Mouse (Mus musculus) megakaryocyte, adult 5-6 weeks (primary cell): ENCODE results near the gene 1700010I14Rik. TPM values are rescaled to one million over a fixed set of nuclear protein-coding genes. Genes with fewer than 3 reads are reported as not detected.
A peak's percentile ranks its signal among the peaks of the same experiment; 100 is the strongest.

Source experiments
- ATAC-seq: 2 replicates; pipeline ENCODE4 v1.8.0; 2016; ENCODE audit warnings: mild to moderate bottlenecking, inconsistent platforms; ENCODE audit not compliant: poor library complexity, severe bottlenecking
- total RNA-seq, 2 experiments: library from RNA; stranded (forward) in 1 of 2; stranded (reverse) in 1 of 2; fragments of 153-499, 151-499 nt in 1 of 2; fragments of 221-1000, 200-1000 nt in 1 of 2; gene quantifications; 2 replicates each; pipeline versions ENCODE4 v1.2.3 to v1.2.4; 2015 to 2017

Gene 1700010I14Rik
- total RNA-seq (2015) = 1.3 and 2.8 TPM in 2 replicates
- total RNA-seq (2017) = 1.9 and 3.2 TPM in 2 replicates

DNA sequence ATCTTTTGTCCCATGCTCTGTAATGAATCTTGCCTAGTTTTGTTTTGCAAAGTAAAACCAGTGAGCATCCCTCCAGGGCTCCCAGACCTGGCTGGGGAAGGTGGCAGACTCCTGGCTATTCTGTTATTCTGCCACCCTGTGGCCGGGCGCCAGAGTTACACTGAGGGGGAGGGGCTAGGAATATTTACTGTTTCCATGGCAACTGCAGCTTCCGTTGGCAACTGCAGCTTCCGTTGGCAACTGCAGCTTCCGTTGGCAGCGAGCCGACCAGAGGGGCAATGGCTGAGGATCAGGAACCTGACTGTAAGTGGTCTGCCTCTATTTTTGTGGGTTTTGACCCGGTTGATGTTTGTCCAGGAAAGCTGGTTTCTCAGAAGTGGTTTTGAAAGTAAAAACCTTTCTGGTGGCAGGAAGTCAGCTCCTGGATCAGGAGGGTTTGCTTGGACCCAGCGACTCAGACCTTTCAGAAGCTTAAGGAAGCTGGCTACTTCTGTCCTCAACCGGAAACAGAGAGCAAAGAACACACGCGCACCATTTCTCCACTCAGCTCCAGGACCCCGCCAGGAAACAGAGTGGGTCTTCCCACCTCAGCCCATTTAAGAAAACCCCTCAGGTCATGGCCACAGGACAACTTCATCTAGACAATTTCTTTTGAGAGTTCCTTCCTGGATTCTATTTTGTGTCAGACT is at the start of gene 1700010I14Rik:
Gene 1700010I14Rik (plus strand): TSS at position 215 of the 689 bp plus-strand sequence.
- ATAC-seq = peak; percentile 95

DNA sequence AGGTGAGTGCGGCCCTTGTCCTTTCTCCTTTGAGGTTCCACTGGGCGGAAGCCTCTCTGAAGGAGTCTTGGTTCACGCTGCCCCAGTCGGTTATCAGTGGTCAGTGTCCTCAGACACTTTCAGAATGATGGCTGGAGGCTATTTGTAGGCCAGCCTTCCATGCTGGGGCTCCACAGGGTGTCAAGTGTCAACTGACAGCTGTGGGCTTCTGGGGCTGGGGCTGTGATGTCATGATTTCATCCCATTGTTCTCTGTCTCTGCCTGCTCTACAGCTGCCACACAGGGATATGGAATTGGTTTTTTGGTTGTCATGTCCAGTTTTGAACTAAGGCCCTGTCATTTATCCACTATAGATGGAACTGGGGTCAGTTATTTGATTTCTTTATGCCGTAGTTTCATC is 36.5 kb upstream of the 1700010I14Rik start:
- ATAC-seq = no peak

DNA sequence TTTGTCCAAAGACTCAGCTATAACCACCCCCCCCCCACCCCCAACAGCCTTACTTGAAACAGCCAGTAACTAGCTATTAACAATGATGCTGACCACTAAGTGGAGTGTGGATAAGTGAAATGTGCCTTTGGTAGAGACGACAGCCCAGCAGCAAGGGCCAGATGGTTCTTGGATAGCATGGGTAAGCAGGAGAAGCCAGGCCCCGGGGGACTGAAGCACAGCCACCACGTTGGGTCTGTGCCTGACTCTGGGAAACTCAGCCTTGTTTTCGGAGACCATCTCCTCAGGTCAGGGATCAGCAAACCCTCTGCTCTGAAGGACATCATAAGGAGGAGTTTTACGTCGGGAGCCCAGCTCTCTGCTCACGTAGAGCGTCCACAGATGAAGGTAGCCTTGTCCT is 35.2 kb upstream of the 1700010I14Rik start:
- ATAC-seq = no peak

DNA sequence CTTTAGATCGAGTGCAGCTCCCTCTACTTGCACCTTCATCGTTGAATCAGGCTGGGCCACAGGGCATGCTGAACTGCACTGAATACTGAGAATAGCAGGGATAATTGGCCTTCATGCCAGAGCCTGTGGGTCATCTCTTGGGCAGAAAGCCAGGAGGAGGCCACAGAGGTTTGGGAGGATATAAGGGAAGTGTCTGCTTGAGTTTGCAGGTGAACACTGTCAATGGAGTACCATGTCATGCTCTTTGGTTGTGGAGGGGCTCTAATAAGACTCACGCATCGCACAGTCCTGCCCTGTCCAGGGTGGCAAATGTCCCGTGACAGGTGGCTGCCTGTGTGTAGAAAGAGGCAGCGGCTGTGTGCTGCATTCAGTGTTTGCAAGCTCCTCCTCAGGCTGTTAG is 30.0 kb upstream of the 1700010I14Rik start:
- ATAC-seq = no peak

DNA sequence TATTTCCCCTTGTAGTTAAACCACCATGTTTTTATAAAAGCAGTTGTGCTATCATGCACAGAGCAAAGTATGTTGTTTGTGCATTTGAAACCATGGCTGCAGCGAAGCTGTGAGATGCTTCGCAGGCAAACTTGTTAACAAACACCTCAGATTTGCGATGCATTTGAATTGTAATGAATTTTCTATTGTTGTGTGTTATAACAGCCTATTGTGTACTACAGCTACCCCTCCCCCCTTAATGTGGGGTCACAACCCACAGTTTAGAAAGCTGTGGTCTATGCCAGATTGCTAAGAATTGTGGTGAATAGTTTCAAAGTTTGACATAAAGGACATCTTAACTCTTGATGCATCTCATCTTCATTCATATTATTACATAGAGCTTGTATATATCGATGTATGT is 27.7 kb upstream of the 1700010I14Rik start:
- ATAC-seq = no peak

DNA sequence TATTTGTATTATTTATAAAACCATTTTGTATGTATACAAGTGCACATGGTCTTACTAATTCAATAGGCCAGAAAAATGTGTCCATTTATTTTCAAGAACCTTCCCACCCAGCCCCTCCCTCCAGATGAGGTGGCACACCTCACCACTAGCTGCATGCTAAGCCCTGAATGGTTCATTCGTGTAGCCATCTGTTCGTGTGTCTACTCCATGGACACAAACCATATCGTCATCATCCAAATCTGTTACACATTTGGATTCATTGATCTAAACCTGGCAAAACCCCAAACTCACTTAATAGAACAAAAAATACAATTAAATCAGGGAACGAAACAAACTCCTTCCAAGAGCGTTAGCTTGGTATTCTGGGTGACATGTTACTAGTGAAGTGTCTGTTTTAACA is 27.0 kb upstream of the 1700010I14Rik start:
- no peak for ATAC-seq

DNA sequence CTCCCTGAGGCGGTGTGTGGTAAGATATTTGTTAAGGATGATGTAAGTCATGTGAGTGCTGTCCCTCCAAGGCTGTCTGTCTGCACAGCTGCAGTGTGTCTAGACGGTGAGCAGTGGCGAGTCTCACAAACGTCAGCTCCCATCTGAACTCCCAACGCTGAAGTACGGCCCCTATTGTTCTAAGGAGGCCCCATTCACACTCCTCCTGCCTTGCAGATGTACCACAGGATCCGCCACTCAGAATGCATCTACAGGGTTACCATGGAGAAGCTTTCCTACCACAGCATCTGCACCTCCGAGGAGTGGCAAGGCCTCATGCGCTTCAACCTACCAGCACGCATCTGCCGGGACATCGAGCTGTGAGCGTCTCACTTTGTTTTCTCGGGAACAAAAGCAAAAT is 26.5 kb upstream of the 1700010I14Rik start:
- ATAC-seq = no peak

DNA sequence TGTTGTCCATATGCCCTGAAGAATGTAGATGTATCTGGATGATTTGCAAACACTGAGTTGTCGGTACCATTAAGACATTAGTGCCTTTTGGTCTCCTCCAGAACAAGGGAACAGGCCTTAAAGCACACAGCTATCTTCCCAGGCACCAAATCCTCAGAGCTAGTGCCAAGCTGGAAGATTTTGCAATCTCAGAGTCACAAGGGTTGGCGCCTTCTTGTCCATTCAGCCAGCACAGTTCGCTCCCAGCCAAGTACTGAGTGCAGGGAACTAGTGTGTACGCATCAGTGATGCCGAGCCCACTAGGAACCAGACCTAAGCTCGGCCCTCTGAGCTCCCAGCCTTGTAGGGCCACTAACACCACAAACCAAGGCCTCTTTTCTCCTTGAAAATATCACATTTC is 23.0 kb upstream of the 1700010I14Rik start:
- no peak for ATAC-seq

DNA sequence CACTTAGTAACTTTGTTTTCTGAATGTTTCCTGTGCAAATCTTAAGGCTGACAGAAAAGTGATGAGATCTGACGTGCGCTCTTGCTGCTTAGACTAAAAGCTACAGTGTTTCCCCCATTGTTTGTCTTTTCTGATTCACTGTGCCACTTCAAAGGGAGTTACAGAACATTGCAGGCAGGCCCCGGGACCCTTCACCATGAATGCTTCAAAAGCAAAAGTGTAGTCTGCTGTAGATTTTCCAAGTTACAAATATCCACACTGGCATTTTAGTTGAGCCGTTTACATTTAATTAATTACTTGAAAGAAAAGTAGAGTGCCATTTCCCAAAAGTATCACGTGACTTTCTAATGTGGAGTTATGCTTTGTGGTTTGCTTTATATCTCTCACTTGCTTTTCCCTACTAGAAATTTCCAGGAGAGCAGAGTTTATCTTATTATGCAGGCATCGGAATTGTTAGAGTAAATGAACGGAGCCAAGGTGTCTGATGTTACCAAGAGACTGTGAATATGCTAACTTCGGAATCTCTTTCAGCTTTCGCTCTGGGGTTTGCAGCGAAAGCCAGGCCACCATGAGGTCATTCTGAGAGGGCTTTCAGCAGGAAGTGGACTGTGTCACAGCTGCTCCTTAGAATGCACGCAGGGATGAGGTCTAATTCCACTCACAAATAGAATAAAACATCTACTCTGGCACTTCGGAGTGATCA is 15.8 kb upstream of the 1700010I14Rik start:
- ATAC-seq = no peak

DNA sequence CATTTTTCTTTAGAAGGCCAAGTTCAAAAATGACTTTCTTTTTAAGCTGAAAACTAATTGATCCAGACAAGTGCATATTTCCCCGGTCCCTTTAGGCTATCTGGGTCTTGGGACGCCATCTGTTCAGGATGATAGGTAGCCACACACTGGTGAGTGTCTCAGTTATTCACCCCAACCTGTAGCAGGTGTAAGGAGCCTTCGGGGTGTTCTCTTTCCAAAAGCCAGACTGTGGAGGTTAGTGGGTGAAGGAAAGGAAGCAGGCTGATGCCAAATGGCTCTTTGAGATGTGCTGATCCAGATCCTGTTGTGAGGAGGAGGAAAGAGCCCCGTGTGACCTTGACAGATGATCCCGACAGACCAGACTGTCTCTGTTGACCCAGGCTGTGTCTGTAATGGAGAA is 14.8 kb upstream of the 1700010I14Rik start:
- ATAC-seq = no peak

DNA sequence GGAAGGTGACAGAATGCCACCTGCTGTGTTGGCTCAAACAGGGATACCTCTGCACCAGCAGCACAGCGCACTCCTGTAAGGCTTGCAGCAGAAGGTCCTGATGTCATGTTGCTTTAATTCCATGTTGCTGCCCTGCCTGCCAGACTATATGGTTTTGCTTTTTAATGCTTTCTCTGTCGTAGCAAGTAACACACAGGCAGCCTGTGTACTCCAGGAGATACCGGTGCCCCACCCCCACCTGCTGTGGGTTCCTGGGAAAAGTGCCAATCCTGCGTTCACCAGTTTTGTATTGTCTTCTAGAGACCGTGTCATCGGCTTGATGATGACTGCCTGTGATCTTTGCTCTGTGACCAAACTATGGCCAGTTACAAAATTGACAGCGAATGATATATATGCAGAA is 13.7 kb upstream of the 1700010I14Rik start:
- ATAC-seq = no peak

DNA sequence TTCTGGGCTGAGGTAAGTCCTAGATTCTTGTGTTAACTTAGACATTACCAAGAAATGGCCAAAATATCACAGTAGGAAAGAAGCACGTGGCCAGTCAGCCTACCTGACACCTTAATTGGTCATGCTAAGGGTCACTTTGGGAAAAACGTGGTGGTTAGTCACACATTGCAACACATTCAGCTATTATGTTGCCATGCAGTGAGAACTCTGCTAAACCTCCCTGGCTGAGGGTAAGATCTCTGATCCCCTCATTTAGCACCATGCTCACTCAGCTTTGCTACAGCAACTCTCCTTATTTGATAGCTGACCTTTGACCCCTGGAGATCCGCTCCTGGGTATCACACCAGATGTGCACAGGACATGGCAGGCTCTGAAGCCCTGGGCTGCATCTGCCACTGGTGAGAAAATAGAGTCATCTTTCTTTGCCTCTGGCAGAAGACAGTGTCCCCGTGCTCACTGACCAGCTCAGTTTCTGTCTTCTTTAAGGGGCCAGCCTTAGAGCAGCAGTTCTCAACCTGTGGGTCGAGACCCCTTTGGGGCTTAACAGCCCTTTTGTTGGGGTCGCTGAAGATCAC is 13.2 kb upstream of the 1700010I14Rik start:
- no peak for ATAC-seq

DNA sequence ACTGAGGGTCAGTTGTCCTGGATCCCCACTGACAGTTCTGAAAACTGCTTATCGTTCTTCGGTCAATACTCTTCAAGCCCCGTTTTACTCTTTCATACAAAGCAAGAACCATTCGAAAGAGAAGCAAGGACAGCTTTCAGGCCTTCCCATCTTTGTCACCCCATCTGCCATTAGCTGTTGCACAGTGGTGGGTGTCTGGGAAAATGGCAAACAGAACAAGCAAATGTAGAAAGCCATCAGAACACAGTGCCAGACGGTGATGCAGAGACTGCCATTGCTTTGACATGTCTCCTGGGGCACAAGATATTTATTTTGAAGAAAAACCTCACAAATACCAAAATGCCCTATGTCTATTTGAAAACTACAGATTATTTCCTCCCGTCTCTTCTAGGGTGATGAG is 11.4 kb upstream of the 1700010I14Rik start:
- ATAC-seq = no peak

DNA sequence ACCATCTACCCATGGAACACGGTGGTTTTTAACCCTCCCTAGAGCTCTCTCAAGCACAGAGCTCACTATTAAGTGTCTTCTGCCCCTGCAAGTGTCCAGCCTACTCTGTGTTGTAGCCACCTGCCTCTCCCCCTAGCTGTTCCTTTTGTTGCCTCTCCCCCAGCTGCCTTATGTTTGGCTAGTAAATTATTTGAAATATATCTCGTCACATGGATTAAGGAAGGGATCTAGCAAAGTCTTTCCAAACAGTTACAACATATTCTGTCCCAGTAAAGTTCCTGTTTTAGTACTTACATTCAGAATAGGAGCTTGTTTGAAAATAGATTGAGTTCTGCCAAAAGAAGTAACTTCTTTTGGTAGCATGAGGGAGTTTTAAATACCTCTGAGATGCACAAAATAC is 10.9 kb upstream of the 1700010I14Rik start:
- peak; percentile 35; the same call in 1 of the 2 replicates for ATAC-seq

DNA sequence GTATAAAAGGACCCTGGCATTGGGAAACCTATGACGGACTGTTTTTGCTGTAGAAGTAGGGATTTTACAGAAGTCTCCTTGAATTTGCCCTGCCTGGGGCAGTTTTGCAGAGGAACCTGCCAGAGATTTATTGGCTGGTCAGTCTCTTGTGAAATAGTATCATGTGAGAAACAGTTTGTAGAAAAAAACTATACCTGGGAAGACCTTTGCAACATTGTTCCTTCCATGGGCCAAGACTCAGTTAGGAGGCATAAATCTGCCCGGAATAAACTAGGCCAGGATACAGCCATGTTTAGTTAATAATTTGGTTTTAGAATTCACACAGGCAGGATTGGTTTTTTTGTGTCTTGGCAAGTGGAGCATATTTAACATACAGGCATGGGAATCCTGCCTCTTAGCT is 4.6 kb upstream of the 1700010I14Rik start:
- no peak for ATAC-seq

DNA sequence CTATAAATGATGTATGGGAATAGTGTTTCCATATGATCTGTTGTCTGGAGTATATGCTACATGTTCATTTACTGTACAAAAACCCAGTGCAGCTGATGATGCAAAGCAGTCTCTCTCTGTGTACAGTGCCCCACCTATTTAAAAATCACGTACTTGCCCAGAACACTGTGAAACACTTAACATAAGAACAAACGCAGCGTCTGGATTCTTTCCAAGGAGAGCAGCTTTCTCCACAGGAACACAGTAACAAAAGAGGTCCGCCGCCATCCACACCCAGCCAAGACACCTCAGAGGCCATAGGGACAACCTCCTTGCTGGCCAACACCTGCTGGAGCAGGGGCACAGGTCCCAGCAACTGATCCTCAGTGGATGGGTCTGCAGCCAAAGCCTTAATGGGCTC is 2.4 kb upstream of the 1700010I14Rik start:
- ATAC-seq = no peak

DNA sequence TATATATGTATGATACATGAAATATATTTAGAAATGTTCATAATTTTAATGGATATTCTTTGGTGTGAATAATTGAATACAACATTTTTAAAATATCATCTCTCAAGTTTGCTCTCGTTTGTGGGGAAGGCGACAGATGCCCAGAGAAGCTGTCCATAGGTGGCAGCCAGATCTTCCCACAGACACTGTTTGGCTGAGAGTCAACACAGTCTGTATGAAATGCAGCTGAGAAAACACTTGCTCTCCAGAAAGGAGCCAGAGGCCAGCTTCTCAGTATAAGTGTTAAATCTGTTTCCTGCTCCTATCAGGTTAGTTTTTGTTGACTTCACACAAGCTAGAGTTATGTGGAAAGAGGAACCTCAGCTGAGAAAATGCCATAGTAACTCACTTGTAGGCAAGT is 1.6 kb upstream of the 1700010I14Rik start:
- no peak for ATAC-seq

DNA sequence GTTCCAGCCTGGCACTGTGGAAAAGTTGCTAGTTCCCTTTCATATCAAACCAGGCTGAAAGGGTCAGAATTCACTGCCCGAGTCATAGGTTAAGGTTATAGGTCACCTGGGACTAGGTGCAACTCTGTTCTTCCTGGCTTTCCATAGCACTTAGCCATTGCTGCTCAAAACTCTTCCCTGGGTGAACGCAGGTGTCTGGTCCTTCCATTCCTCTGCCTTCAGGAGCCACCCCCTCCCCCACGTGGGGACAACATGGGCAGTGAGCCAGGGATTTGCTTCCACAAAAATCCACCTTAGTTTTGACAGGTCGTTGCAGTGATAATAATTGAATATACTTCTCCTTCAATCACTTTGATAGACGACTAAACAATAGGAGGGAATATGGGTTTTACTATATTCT is 764 bp upstream of the 1700010I14Rik start:
- ATAC-seq = no peak

DNA sequence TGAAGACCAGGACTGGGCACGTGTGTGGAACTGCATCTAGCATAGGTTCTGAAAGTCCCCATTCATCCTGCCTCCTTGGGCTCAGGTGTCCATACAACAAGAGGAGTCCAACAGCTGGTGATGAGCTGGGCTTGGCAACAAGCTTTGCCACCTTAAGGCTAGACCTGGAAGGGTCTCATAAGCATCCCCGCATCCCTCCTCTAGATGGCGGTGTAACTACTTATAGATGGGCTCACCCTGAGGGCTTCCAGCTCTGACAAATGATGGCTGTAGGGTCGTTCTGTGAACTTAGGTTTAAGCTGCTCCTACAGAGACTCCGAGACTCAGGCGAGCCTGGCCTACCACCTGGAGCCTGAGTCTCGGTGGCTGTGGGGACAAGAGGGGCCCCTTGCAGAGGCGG is 3.0 kb downstream of the 1700010I14Rik start:
- ATAC-seq = no peak

DNA sequence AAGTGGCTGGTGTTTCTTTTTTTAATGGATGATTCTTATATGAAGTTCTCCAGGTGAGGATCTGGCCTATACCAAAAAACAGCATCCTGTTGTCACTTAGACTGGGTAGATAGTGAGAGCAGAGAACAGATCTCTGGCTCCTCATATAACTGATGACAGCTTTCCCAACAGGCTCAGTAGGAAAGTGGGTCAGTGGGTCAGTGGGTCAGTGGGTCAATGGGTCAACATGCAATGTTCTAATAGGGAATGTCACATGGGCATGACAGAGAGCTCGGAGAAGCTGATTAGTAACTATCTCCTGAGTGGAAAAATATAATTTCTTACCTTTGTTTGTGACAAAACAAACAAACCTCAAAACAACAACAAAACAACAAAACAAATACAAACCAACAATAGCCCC is 7.2 kb downstream of the 1700010I14Rik start:
- ATAC-seq = no peak

DNA sequence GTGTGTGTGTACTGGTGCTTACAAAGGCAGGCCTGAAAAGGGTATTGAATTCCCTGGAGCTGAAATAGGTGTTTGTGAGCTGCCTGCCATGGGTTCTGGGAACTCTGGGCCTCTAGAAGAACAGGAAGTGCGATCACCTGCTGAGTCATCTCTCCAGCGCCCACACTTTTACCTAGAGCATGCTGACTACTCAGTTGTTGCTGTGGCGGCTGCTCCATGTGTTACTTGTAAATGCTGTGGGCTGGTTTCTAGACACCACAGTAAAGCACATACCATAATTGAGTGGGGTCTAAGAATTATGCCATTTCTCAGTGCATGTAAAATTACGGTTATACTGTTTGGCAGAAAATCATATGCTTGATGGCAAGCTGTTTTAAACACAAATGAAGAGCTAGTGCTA is 14.3 kb downstream of the 1700010I14Rik start:
- peak; percentile 59; the same call in 1 of the 2 replicates for ATAC-seq

DNA sequence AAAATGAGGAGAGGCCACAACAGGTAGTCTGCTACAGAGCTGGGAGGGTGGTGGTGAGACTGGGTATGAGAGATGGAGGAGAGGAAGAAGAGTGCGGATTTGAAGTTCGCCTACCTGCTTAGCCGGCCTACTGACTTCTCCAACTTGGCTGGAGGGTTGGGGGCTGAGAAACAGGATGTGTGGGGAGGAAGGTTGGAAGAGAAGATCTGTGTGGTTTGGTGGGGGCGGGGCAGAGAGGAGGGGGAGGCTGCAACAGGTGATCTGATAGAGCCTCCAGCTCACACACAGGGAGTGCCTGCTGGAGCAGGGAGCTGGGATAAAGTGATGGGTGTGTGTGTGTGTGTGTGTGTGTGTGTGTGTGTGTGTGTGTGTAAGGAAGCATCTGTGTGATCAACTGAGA is 16.4 kb downstream of the 1700010I14Rik start:
- ATAC-seq = no peak
